Comparison of ENCODE assay signal across 21 mouse cellular contexts in genomic region chr14:17863701-17864320, GRCm38 (mm10).
DNase-seq lines count a peak whose midpoint lies in the region; TF ChIP-seq lines count a peak whose summit lies in the region.
"Had no signal": no experiment of that assay in that cellular context is flagged by ENCODE, and none has a peak within 500 bp of the region (broad histone marks: within the 10 kb centered on the region; RNA-seq: fewer than 3 reads in every experiment).

No protein-coding gene starts in this region.

- no peak overlapping the region for H3K4me3 ChIP-seq in cortical plate, adult 2 months (ENCODE audit: insufficient read depth, low read length)
- H3K4me3 ChIP-seq: forebrain, embryonic 10.5 days; heart, embryonic 15.5 days; limb, embryonic 10.5 days; myocyte; neural tube, embryonic 15.5 days had no signal

- intact Hi-C loops in left cerebral cortex, postnatal 36 days (cut with DNase I) = no loop called here
- intact Hi-C loops in left cerebral cortex, postnatal 4 days (cut with DNase I) = no loop called here

- peak overlapping the region; percentile 29; the same call in 1 of the 2 replicates for H3K27ac ChIP-seq in cortical plate, adult 2 months (ENCODE audit: insufficient read depth, low read length)
- H3K27ac ChIP-seq: forebrain, embryonic 10.5 days; heart, embryonic 15.5 days; limb, embryonic 10.5 days; liver, embryonic 14.5 days; neural tube, embryonic 15.5 days; stomach, postnatal 0 days had no signal

- peaks cover 4% of the 10 kb centered on the region for H3K4me1 ChIP-seq in cortical plate, adult 2 months (ENCODE audit: control insufficient read depth, insufficient read depth, low read length)
- H3K4me1 ChIP-seq: forebrain, embryonic 10.5 days; heart, embryonic 15.5 days; limb, embryonic 10.5 days; neural tube, embryonic 15.5 days had no signal

- no peak for TF ChIP-seq CTCF in cortical plate, adult 2 months (IDR thresholded peaks at IDR 0.05; ENCODE audit: extremely low read depth, insufficient read depth, low read length)

- peak; percentile 28 for DNase-seq in adrenal gland, adult 8-10 months
- DNase-seq in adrenal gland, postnatal 25 days = no peak
- DNase-seq in left cerebral cortex, postnatal 36 days (ENCODE audit: low spot score in 2 of 2) = peak; percentile 41 to 48
- DNase-seq in left cerebral cortex, postnatal 4 days = no peak
- peak; percentile 73 for DNase-seq in Muller cell, postnatal 12 days (ENCODE audit: inconsistent ontology term)
- no peak for DNase-seq in cerebellum, adult 9-10 months
- DNase-seq in cerebellum, adult 11 months = no peak
- DNase-seq: cerebellum, adult 2 months; heart, adult 18-20 months; kidney, postnatal 4 days; midbrain, embryonic 14.5 days; retina, postnatal 1 day; thymus, postnatal 36 days had no signal

- TF ChIP-seq POLR2A in cortical plate, adult 2 months (IDR thresholded peaks at IDR 0.05; ENCODE audit: extremely low read depth, insufficient read depth, low read length) = no peak

Comparison
In these comparisons a context has a peak if more than half of its experiments do, and no peak if none do; other contexts are left out.
1. DNase-seq: peak in adrenal gland, adult 8-10 months (single experiment), left cerebral cortex, postnatal 36 days (2 of 2) and Muller cell, postnatal 12 days (single experiment); none in adrenal gland, postnatal 25 days (single experiment), left cerebral cortex, postnatal 4 days (single experiment), cerebellum, adult 9-10 months (single experiment) and cerebellum, adult 11 months (single experiment).